Mouse (Mus musculus) forebrain, embryonic 11.5 days (tissue): ENCODE results near the gene Stat5a. TPM values are rescaled to one million over a fixed set of nuclear protein-coding genes. Genes with fewer than 3 reads are reported as not detected.

Experiments
- ATAC-seq: fragments of 200-750 bp; cut with Nextera tagmentation; replicated peaks from 2 replicates; pipeline ENCODE4 v1.8.0; 2017; ENCODE audit warnings: moderate TSS enrichment; ENCODE audit not compliant: low FRiP score
- DNase-seq: peaks from one replicate; pipeline ENCODE4 v3.0.0-alpha.2; 2017; ENCODE audit warnings: low spot score
- H3K27ac ChIP-seq: fragments of 300-500 bp; sonication (generic); 2 replicates; pipeline ENCODE4 v1.5.1; 2014; ENCODE audit warnings: low read depth, low read length
- H3K27me3 ChIP-seq: fragments of 300-500 bp; sonication (generic); 2 replicates; pipeline ENCODE4 v1.6.1; 2014; ENCODE audit warnings: mild to moderate bottlenecking, low read length, mixed read lengths; ENCODE audit not compliant: control insufficient read depth, insufficient read depth
- H3K36me3 ChIP-seq: fragments of 300-500 bp; sonication (generic); 2 replicates; pipeline ENCODE4 v1.6.1; 2014; ENCODE audit warnings: mild to moderate bottlenecking, low read length, moderate library complexity, mixed read lengths; ENCODE audit not compliant: control insufficient read depth, insufficient read depth
- H3K4me1 ChIP-seq: fragments of 300-500 bp; sonication (generic); replicated peaks from 2 replicates; pipeline ENCODE4 v1.6.1; 2014; ENCODE audit warnings: low read length, mixed read lengths; ENCODE audit not compliant: control insufficient read depth, insufficient read depth
- H3K4me2 ChIP-seq: fragments of 300-500 bp; sonication (generic); 2 replicates; pipeline ENCODE4 v1.6.1; 2014; ENCODE audit warnings: low read depth, mild to moderate bottlenecking, low read length, moderate library complexity, mixed read lengths; ENCODE audit not compliant: severe bottlenecking
- H3K4me3 ChIP-seq: fragments of 300-500 bp; sonication (generic); 2 replicates; pipeline ENCODE4 v1.5.1; 2014; ENCODE audit warnings: low read depth, low read length
- H3K9ac ChIP-seq: fragments of 300-500 bp; sonication (generic); 2 replicates; pipeline ENCODE4 v1.6.1; 2014; ENCODE audit warnings: low read length
- H3K9me3 ChIP-seq: fragments of 300-500 bp; sonication (generic); 2 replicates; pipeline ENCODE4 v1.6.1; 2016; ENCODE audit warnings: low read length, mixed read lengths; ENCODE audit not compliant: control insufficient read depth
- WGBS: fragments of 180-500 bp; shearing (Covaris S2); extraction: QIAGEN DNeasy Blood & Tissue Kit; methylation state at CpG from one replicate; pipeline ENCODE4 v1.1.7; 2014; 5-methylcytosine and 5-hydroxymethylcytosine counted together
- polyA plus RNA-seq: library from polyadenylated mRNA; unstranded; fragments of >200 nt; fragmentation: Nextera tagmentation; extraction: Ambion mirVana; gene quantifications from 2 replicates; pipeline ENCODE4 v1.2.1, GENCODE M21; 2014

Gene Stat5a
- polyA plus RNA-seq, 1 experiment from 2014 or later: 1.3 TPM

GRCm38 (mm10) chr11:100859579-100860075 is 476 bp downstream of the Stat5a start:
- 0 out of 2 replicates have a peak, but pooled peaks cover 3% of the 10 kb centered on the region for H3K4me1 ChIP-seq
- H3K27me3 ChIP-seq: peaks cover 20% of the 10 kb centered on the region
- DNase-seq (peak; percentile 47), ATAC-seq (no peak)
- H3K9ac ChIP-seq: no peak overlapping the region
- no peaks in the 10 kb centered on the region for H3K9me3 ChIP-seq
- WGBS: 52% methylated on average over 6 of the region's 6 CpGs
- no peaks in the 10 kb centered on the region for H3K36me3 ChIP-seq
- no peak overlapping the region for H3K27ac ChIP-seq
- H3K4me3 ChIP-seq: peak overlapping the region; percentile 35
- no peak overlapping the region; the same call in 1 of the 2 replicates for H3K4me2 ChIP-seq

- Histone ChIP-seq H3K27me3 (peaks cover 20% of the 10 kb centered on the region), H3K4me2 (peak overlapping the region; percentile 59), H3K27ac (no peak overlapping the region), H3K36me3 (no peaks in the 10 kb centered on the region), H3K4me3 (peak overlapping the region; percentile 35), H3K9ac (peak overlapping the region; percentile 20; the same call in 1 of the 2 replicates), H3K4me1 (0 out of 2 replicates have a peak, but pooled peaks cover 3% of the 10 kb centered on the region), H3K9me3 (no peaks in the 10 kb centered on the region)
- DNase-seq: peak; percentile 73
- peak; percentile 46; the same call in 1 of the 2 replicates for ATAC-seq
- WGBS: 4% methylated on average over 55 of the region's 55 CpGs
These were observed 1.3 kb downstream of the Stat5a start for GRCm38 (mm10) chr11:100860198-100861048.

- no peak overlapping the region for H3K9ac ChIP-seq
- WGBS: 79% methylated on average over 7 of the region's 7 CpGs
- no peak overlapping the region for H3K27ac ChIP-seq
- no peaks in the 10 kb centered on the region for H3K9me3 ChIP-seq
- H3K27me3 ChIP-seq: peaks cover 20% of the 10 kb centered on the region
- H3K4me1 ChIP-seq: 0 out of 2 replicates have a peak, but pooled peaks cover 3% of the 10 kb centered on the region
- H3K36me3 ChIP-seq: no peaks in the 10 kb centered on the region
- no peak for ATAC-seq
- no peak overlapping the region for H3K4me3 ChIP-seq
- no peak overlapping the region for H3K4me2 ChIP-seq
- peak; percentile 46 for DNase-seq
These were observed 2.2 kb downstream of the Stat5a start for GRCm38 (mm10) chr11:100861335-100861734.

GRCm38 (mm10) chr11:100861836-100862235 is 2.7 kb downstream of the Stat5a start:
- 0 out of 2 replicates have a peak, but pooled peaks cover 3% of the 10 kb centered on the region for H3K4me1 ChIP-seq
- no peak overlapping the region for H3K4me3 ChIP-seq
- no peak for ATAC-seq
- no peaks in the 10 kb centered on the region for H3K36me3 ChIP-seq
- no peak overlapping the region for H3K4me2 ChIP-seq
- peak; percentile 40 for DNase-seq
- H3K27ac ChIP-seq: no peak overlapping the region
- 48% methylated on average over 3 of the region's 3 CpGs for WGBS
- no peak overlapping the region for H3K9ac ChIP-seq
- no peaks in the 10 kb centered on the region for H3K9me3 ChIP-seq
- peaks cover 20% of the 10 kb centered on the region for H3K27me3 ChIP-seq

GRCm38 (mm10) chr11:100863141-100863540 is 4.0 kb downstream of the Stat5a start:
- peaks cover 20% of the 10 kb centered on the region for H3K27me3 ChIP-seq
- no peak overlapping the region for H3K4me3 ChIP-seq
- H3K9ac ChIP-seq: no peak overlapping the region
- H3K4me2 ChIP-seq: no peak overlapping the region
- no peak overlapping the region for H3K27ac ChIP-seq
- peak; percentile 43 for DNase-seq
- H3K36me3 ChIP-seq: no peaks in the 10 kb centered on the region
- H3K9me3 ChIP-seq: no peaks in the 10 kb centered on the region
- 0 out of 2 replicates have a peak, but pooled peaks cover 3% of the 10 kb centered on the region for H3K4me1 ChIP-seq
- ATAC-seq: no peak
- 94% methylated on average over 10 of the region's 10 CpGs for WGBS

GRCm38 (mm10) chr11:100865618-100866017 is 6.5 kb downstream of the Stat5a start:
- WGBS: 85% methylated on average over 7 of the region's 7 CpGs
- Histone ChIP-seq H3K27me3 (peaks cover 8% of the 10 kb centered on the region), H3K4me3 (no peak overlapping the region), H3K9ac (no peak overlapping the region), H3K4me2 (no peak overlapping the region), H3K4me1 (no peaks in the 10 kb centered on the region), H3K9me3 (no peaks in the 10 kb centered on the region), H3K36me3 (no peaks in the 10 kb centered on the region), H3K27ac (no peak overlapping the region)
- ATAC-seq: no peak
- DNase-seq: no peak

GRCm38 (mm10) chr11:100870256-100870967 is 11.3 kb downstream of the Stat5a start:
- H3K9ac ChIP-seq: no peak overlapping the region
- H3K4me3 ChIP-seq: no peak overlapping the region
- no peak overlapping the region for H3K27ac ChIP-seq
- DNase-seq (no peak), ATAC-seq (no peak)
- H3K4me1 ChIP-seq: no peaks in the 10 kb centered on the region
- 84% methylated on average over 10 of the region's 10 CpGs for WGBS
- H3K4me2 ChIP-seq: no peak overlapping the region
- H3K36me3 ChIP-seq: no peaks in the 10 kb centered on the region
- H3K27me3 ChIP-seq: no peaks in the 10 kb centered on the region
- H3K9me3 ChIP-seq: no peaks in the 10 kb centered on the region

- Histone ChIP-seq H3K4me1 (no peaks in the 10 kb centered on the region), H3K27ac (no peak overlapping the region), H3K9ac (no peak overlapping the region), H3K4me2 (no peak overlapping the region), H3K4me3 (no peak overlapping the region), H3K36me3 (no peaks in the 10 kb centered on the region), H3K27me3 (no peaks in the 10 kb centered on the region), H3K9me3 (no peaks in the 10 kb centered on the region)
- WGBS: 83% methylated on average over 8 of the region's 8 CpGs
- DNase-seq (no peak), ATAC-seq (no peak)
These were observed 11.8 kb downstream of the Stat5a start for GRCm38 (mm10) chr11:100870968-100871350.
